Mouse (Mus musculus) gastrocnemius, adult 2 months (tissue): ENCODE data around the gene Gm21958. TPM values are rescaled to one million over a fixed set of nuclear protein-coding genes. Genes with fewer than 3 reads are reported as not detected.

ENCODE experiments used
- DNase-seq: peaks from one replicate; pipeline ENCODE4 v3.0.0; 2022
- H3K27ac ChIP-seq: fragments of 200-600 bp; 2 replicates; pipeline ENCODE4 v1.8.1; 2022; ENCODE audit warnings: mild to moderate bottlenecking
- H3K4me3 ChIP-seq: fragments of 200-600 bp; 2 replicates; pipeline ENCODE4 v1.8.1; 2022; ENCODE audit warnings: mild to moderate bottlenecking, moderate library complexity
- CTCF ChIP-seq: fragments of 200-600 bp; IDR thresholded peaks from 2 replicates; pipeline ENCODE4 v1.8.1; 2022; ENCODE audit warnings: antibody characterized with exemption, mild to moderate bottlenecking, moderate library complexity
- intact Hi-C: fragments of 180-260 bp; cut with DNase I; formaldehyde crosslinking; loops from one replicate; pipeline ENCODE4 v1.15.1; 2025
- total RNA-seq, 2 experiments: library from RNA; stranded (reverse); gene quantifications; 2 replicates each; pipeline ENCODE4 v1.2.3; 2021

Gm21958 gene
- total RNA-seq, 2 experiments from 2014 or later, result not detected

DNA sequence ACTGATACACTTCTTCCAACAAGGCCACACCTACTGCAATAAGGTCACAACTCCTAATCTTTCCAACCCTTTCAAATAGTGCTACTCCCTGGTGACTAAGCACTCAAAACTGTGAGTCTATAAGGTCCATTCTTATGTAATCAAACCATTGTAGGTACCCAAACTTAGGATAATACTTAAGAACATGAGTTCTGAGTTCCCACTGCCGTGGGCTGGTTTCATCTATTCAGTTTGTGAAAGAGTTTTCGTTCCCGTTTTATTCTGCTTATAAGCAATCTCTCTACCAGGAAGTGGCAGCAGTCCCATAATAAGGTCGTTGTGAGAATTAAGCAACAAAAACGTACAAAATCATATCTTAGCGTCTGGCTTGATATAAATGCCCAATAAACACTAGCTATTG, 45.4 kb downstream of the Gm21958 start:
- TF ChIP-seq CTCF, result no peak
- Histone ChIP-seq H3K4me3 (no peak overlapping the region), H3K27ac (no peak overlapping the region)
- intact Hi-C loops, result no loop called here
- DNase-seq, result no peak

DNA sequence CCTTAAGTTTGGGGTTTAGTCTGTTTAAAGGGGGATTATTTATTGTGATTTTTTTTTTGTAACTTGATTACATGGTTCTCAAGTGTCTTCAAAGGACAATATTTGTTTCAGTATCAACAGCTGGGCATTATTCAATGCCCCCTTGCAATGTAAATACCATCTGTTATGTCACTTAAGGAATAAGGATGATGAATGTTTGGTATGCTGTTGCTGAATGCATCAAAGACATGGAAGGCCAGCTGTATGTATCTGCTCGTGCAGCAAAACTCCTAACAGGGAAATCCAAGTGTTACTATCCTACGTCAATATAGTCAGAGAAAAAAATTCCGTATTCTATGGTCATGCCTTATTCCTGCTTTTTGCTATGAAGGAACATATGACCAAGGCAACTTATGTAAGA, 46.0 kb downstream of the Gm21958 start:
- DNase-seq, result no peak
- Histone ChIP-seq H3K27ac (no peak overlapping the region), H3K4me3 (no peak overlapping the region)
- no peak for TF ChIP-seq CTCF
- intact Hi-C loops, result no loop called here

Other genes with a start within 250 kb of the Gm21958 start
- 10 to 100 TPM in 1 of 2 experiments, 1 to 10 TPM in 1; 9.5 to 13.3 TPM for gene Supt20, start 21.5 kb downstream of the Gm21958 start, total RNA-seq
- gene Exosc8, start 21.0 kb upstream of the Gm21958 start, total RNA-seq, result 10 to 100 TPM; 10.8 to 14.1 TPM
- gene Alg5, start 21.2 kb upstream of the Gm21958 start, total RNA-seq, result 1 to 10 TPM; 7.4 TPM
- under 1 TPM; 0.20 to 0.26 TPM for gene Smad9, start 41.2 kb upstream of the Gm21958 start, total RNA-seq
- 10 to 100 TPM; 26.4 to 30.7 TPM for gene Rfxap, start 93.4 kb upstream of the Gm21958 start, total RNA-seq
- not detected for gene Sertm1, start 201.5 kb upstream of the Gm21958 start, total RNA-seq